Mouse (Mus musculus): ENCODE measurements around the gene Lmna. TPM values are rescaled to one million over a fixed set of nuclear protein-coding genes. Genes with fewer than 3 reads are reported as not detected.
A peak's percentile ranks its signal among the peaks of the same experiment; 100 is the strongest.

The Lmna gene
- polyA plus RNA-seq, 1 experiment from 2014 or later, result 62.3 TPM

GRCm38 (mm10) chr3:88526157-88527131 lies 16.7 kb upstream of the Lmna start:
- peak; percentile 80 for ATAC-seq
- H3K9me3 ChIP-seq (ENCODE audit: control insufficient read depth, low read length), result no peaks in the 10 kb centered on the region
- H3K36me3 ChIP-seq (ENCODE audit: control insufficient read depth, insufficient read depth, low read length), result no peaks in the 10 kb centered on the region
- H3K4me2 ChIP-seq (ENCODE audit: low read length), result peak overlapping the region; percentile 33
- peak overlapping the region; percentile 35; the same call in 1 of the 2 replicates for H3K9ac ChIP-seq (ENCODE audit: low read depth, low read length)
- peak overlapping the region; percentile 18; the same call in 1 of the 2 replicates for H3K4me3 ChIP-seq (ENCODE audit: low read length)
- 33% methylated on average over 17 of the region's 17 CpGs for WGBS
- H3K27me3 ChIP-seq (replicated peaks; ENCODE audit: control insufficient read depth, insufficient read depth, low read length), result no peaks in the 10 kb centered on the region
- H3K4me1 ChIP-seq (ENCODE audit: control insufficient read depth, insufficient read depth, low read depth, low read length), result peaks cover 35% of the 10 kb centered on the region
- no peak overlapping the region for H3K27ac ChIP-seq (ENCODE audit: low read depth, low read length)

DNA sequence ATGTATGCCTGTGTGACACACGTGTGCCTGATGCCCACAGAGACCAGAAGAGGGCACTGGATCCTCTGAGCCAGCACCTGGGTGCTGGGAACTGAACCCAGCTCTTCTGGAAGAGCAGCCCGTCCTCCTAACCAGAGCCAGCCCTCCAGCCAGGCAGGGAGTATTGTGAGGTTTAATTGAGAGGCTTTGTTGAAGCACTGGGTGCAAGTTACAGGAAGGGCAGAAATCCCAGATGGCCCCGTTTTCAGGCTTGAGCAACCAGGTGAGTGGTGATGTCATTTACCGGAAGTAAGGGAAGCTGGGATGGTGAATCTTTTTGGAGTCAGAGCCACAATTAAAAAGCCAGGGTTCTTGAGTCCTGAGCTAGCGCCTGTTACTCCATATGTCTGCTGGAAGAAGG lies 15.3 kb upstream of the Lmna start:
- 88% methylated on average over 5 of the region's 5 CpGs for WGBS
- no peak for ATAC-seq
- Histone ChIP-seq H3K4me2 (ENCODE audit: low read length) (no peak overlapping the region), H3K36me3 (ENCODE audit: control insufficient read depth, insufficient read depth, low read length) (no peaks in the 10 kb centered on the region), H3K27me3 (replicated peaks; ENCODE audit: control insufficient read depth, insufficient read depth, low read length) (no peaks in the 10 kb centered on the region), H3K4me3 (ENCODE audit: low read length) (no peak overlapping the region), H3K9me3 (ENCODE audit: control insufficient read depth, low read length) (no peaks in the 10 kb centered on the region), H3K9ac (ENCODE audit: low read depth, low read length) (no peak overlapping the region), H3K27ac (ENCODE audit: low read depth, low read length) (no peak overlapping the region), H3K4me1 (ENCODE audit: control insufficient read depth, insufficient read depth, low read depth, low read length) (peaks cover 29% of the 10 kb centered on the region)

DNA sequence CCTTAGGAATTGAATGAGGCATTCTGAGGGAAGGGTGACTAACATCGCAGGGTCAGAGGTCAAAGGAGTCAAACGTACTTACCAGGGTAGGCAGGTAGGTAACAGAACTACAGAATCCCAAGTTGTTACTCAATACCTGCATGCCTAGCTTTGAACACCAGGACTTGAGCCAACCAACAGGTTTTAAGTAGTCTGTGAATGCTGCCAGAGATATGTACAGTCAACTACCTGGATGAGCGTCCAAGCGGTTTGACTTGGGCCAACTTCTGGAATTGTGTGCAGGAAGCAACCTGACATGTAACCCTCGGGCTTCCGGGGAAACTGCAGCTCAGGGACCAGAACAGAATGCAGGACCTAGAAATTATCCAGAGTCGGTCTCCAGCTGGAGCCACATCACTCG lies 13.3 kb upstream of the Lmna start:
- H3K4me2 ChIP-seq (ENCODE audit: low read length), result no peak overlapping the region
- WGBS, result 89% methylated on average over 8 of the region's 8 CpGs
- no peak overlapping the region for H3K9ac ChIP-seq (ENCODE audit: low read depth, low read length)
- no peak overlapping the region for H3K27ac ChIP-seq (ENCODE audit: low read depth, low read length)
- peaks cover 15% of the 10 kb centered on the region for H3K4me1 ChIP-seq (ENCODE audit: control insufficient read depth, insufficient read depth, low read depth, low read length)
- no peak for ATAC-seq
- H3K9me3 ChIP-seq (ENCODE audit: control insufficient read depth, low read length), result no peaks in the 10 kb centered on the region
- no peaks in the 10 kb centered on the region for H3K36me3 ChIP-seq (ENCODE audit: control insufficient read depth, insufficient read depth, low read length)
- no peaks in the 10 kb centered on the region for H3K27me3 ChIP-seq (replicated peaks; ENCODE audit: control insufficient read depth, insufficient read depth, low read length)
- no peak overlapping the region for H3K4me3 ChIP-seq (ENCODE audit: low read length)

DNA sequence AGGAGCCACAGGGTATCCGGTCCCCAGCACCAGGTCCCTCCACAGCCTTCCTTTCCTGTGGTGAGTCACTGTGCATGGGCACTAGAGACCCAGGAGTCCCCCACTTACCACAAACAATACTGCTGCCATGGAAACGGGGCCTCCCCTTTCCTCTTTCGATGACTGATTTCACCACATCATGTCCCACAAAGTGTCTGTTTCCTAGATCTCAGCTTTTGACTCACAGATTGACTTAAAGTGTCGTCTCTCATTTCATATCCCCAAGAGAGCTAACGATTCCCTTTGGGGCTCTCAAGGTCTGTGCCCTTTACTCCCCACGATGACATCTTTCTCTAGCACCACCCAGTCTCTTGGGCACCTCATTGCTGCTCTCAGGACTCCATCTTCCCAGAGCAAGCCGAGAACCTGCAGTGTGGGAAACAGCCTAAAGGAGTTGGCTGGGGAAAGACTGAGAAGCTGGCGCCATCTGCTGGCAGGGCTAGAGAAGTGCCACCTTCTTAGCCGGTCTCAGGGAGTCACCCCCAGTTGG lies 12.1 kb upstream of the Lmna start:
- H3K4me2 ChIP-seq (ENCODE audit: low read length), result no peak overlapping the region
- 0 out of 2 replicates have a peak, but pooled peaks have one; percentile 13 for ATAC-seq
- no peak overlapping the region for H3K4me3 ChIP-seq (ENCODE audit: low read length)
- no peaks in the 10 kb centered on the region for H3K36me3 ChIP-seq (ENCODE audit: control insufficient read depth, insufficient read depth, low read length)
- no peaks in the 10 kb centered on the region for H3K27me3 ChIP-seq (replicated peaks; ENCODE audit: control insufficient read depth, insufficient read depth, low read length)
- WGBS, result 34% methylated on average over 9 of the region's 9 CpGs
- no peak overlapping the region for H3K9ac ChIP-seq (ENCODE audit: low read depth, low read length)
- no peaks in the 10 kb centered on the region for H3K9me3 ChIP-seq (ENCODE audit: control insufficient read depth, low read length)
- H3K4me1 ChIP-seq (ENCODE audit: control insufficient read depth, insufficient read depth, low read depth, low read length), result peaks cover 7% of the 10 kb centered on the region
- no peak overlapping the region for H3K27ac ChIP-seq (ENCODE audit: low read depth, low read length)

DNA sequence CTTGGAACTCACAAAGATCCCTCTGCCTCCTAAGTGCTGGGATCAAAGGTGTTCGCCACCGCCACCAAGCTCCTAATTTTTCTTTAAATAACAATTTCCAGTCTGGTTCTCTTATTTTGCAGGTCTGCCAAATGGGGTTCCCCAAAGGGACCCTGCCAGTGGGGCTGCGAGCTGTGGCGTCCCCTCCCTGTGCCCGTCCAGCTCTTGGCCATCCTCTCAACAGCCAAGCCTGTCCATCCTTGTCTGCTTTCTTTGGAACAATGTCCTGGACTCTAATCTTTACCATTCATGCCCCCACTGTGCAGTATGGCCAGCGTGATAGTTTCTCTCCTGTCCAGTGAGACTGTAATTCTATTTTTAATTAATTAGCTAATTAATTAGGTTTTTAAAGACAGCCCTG lies 11.4 kb upstream of the Lmna start:
- H3K9ac ChIP-seq (ENCODE audit: low read depth, low read length), result no peak overlapping the region
- whole genome bisulfite sequencing, result 87% methylated on average over 6 of the region's 6 CpGs
- no peak overlapping the region for H3K4me3 ChIP-seq (ENCODE audit: low read length)
- no peak overlapping the region for H3K4me2 ChIP-seq (ENCODE audit: low read length)
- peaks cover 4% of the 10 kb centered on the region for H3K4me1 ChIP-seq (ENCODE audit: control insufficient read depth, insufficient read depth, low read depth, low read length)
- H3K36me3 ChIP-seq (ENCODE audit: control insufficient read depth, insufficient read depth, low read length), result no peaks in the 10 kb centered on the region
- no peak for ATAC-seq
- H3K27ac ChIP-seq (ENCODE audit: low read depth, low read length), result no peak overlapping the region
- H3K27me3 ChIP-seq (replicated peaks; ENCODE audit: control insufficient read depth, insufficient read depth, low read length), result no peaks in the 10 kb centered on the region
- H3K9me3 ChIP-seq (ENCODE audit: control insufficient read depth, low read length), result no peaks in the 10 kb centered on the region

DNA sequence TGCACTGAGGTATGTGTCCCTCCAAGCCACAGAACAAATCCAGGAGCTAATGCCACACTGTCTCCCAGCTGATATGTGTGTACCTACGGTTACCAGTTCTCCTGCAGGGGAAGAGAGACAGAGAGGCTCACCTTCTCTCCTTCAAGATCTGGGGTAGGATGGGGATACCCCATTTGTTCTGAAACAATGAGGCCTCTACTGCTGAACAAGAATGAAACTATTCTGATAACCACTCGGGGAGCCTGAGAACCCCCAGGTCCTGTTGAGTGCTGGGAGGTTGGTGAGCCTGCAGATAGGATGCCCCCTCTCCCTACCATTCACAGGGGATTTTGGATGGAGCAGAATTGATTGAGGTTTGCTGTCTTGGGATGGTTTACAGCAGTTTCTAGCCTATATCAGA lies 10.3 kb upstream of the Lmna start:
- Histone ChIP-seq H3K4me2 (ENCODE audit: low read length) (no peak overlapping the region), H3K9me3 (ENCODE audit: control insufficient read depth, low read length) (no peaks in the 10 kb centered on the region), H3K9ac (ENCODE audit: low read depth, low read length) (no peak overlapping the region), H3K4me1 (ENCODE audit: control insufficient read depth, insufficient read depth, low read depth, low read length) (no peaks in the 10 kb centered on the region), H3K36me3 (ENCODE audit: control insufficient read depth, insufficient read depth, low read length) (no peaks in the 10 kb centered on the region), H3K4me3 (ENCODE audit: low read length) (no peak overlapping the region), H3K27ac (ENCODE audit: low read depth, low read length) (no peak overlapping the region), H3K27me3 (replicated peaks; ENCODE audit: control insufficient read depth, insufficient read depth, low read length) (no peaks in the 10 kb centered on the region)
- 79% methylated on average over 2 of the region's 2 CpGs for WGBS
- no peak for ATAC-seq

DNA sequence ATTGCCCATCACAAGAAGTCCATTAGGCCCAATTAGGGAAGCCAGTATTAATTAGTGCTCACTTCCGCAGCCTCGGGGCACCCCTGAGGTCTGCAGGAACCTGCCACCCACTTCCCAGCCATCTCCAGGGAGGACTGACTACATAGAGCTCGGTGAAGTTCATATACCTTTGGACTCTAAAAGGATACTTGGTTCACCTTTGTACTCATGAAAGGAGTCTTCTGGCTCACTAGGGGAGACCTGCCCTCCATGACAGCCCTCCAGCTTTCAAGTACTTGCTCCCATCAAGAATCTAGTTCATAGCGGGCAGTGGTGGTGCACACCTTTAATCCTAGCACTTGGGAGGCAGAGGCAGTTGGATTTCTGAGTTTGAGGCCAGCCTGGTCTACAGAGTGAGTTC lies 8.7 kb upstream of the Lmna start:
- ATAC-seq, result no peak

DNA sequence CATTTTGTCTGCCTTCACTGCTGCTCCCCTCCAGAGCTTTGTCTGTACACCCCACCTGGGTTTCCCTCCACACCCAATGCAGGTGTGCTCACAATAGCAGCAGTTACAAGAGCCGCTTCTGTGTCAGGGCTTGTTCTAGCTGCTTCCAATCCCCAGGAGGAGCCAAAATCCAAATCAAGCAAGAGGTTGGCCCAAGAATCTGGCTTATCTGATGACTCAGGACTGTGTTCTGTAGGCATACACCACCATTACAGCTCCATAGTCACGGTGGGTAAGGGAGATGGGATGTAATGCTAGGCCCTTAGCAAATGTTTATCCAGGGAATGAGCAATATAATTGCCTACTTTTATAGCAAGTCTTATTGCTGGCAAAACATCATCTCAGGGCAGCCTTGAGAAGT lies 6.7 kb upstream of the Lmna start:
- Histone ChIP-seq H3K9me3 (ENCODE audit: control insufficient read depth, low read length) (no peaks in the 10 kb centered on the region), H3K4me2 (ENCODE audit: low read length) (no peak overlapping the region), H3K27me3 (replicated peaks; ENCODE audit: control insufficient read depth, insufficient read depth, low read length) (no peaks in the 10 kb centered on the region), H3K36me3 (ENCODE audit: control insufficient read depth, insufficient read depth, low read length) (no peaks in the 10 kb centered on the region), H3K4me3 (ENCODE audit: low read length) (no peak overlapping the region), H3K4me1 (ENCODE audit: control insufficient read depth, insufficient read depth, low read depth, low read length) (peaks cover 6% of the 10 kb centered on the region; the same call in 1 of the 2 replicates), H3K27ac (ENCODE audit: low read depth, low read length) (no peak overlapping the region), H3K9ac (ENCODE audit: low read depth, low read length) (no peak overlapping the region)
- 79% methylated on average over 2 of the region's 2 CpGs for WGBS
- ATAC-seq, result no peak

More for the DNA sequence above, 8.7 kb upstream of the Lmna start:
- 87% methylated on average over 4 of the region's 4 CpGs for WGBS
- Histone ChIP-seq H3K36me3 (ENCODE audit: control insufficient read depth, insufficient read depth, low read length) (no peaks in the 10 kb centered on the region), H3K9ac (ENCODE audit: low read depth, low read length) (no peak overlapping the region), H3K4me1 (ENCODE audit: control insufficient read depth, insufficient read depth, low read depth, low read length) (no peaks in the 10 kb centered on the region), H3K4me3 (ENCODE audit: low read length) (no peak overlapping the region), H3K27me3 (replicated peaks; ENCODE audit: control insufficient read depth, insufficient read depth, low read length) (no peaks in the 10 kb centered on the region), H3K9me3 (ENCODE audit: control insufficient read depth, low read length) (no peaks in the 10 kb centered on the region), H3K4me2 (ENCODE audit: low read length) (no peak overlapping the region), H3K27ac (ENCODE audit: low read depth, low read length) (no peak overlapping the region)

- Histone ChIP-seq H3K27me3 (replicated peaks; ENCODE audit: control insufficient read depth, insufficient read depth, low read length) (no peaks in the 10 kb centered on the region), H3K4me2 (ENCODE audit: low read length) (no peak overlapping the region), H3K27ac (ENCODE audit: low read depth, low read length) (no peak overlapping the region), H3K4me3 (ENCODE audit: low read length) (no peak overlapping the region), H3K9ac (ENCODE audit: low read depth, low read length) (no peak overlapping the region), H3K9me3 (ENCODE audit: control insufficient read depth, low read length) (no peaks in the 10 kb centered on the region), H3K4me1 (ENCODE audit: control insufficient read depth, insufficient read depth, low read depth, low read length) (peaks cover 12% of the 10 kb centered on the region), H3K36me3 (ENCODE audit: control insufficient read depth, insufficient read depth, low read length) (no peaks in the 10 kb centered on the region)
- WGBS, result 100% methylated on average over 2 of the region's 2 CpGs
- no peak for ATAC-seq
Observed at GRCm38 (mm10) chr3:88515095-88515386, 5.3 kb upstream of the Lmna start.

All from hindbrain, embryonic 16.5 days (tissue).